Mouse (Mus musculus) left cerebral cortex, postnatal 14 days (tissue): ENCODE measurements at regions not wholly inside any gene's neighbourhood (a gene's known extent, or its start where the extent isn't known, plus 50 kb on each side); places are given as distances from the start of the nearest gene placed in this dataset.
"Not testable (repeated sequence)": the region's sequence is repeated elsewhere in the genome, so short reads cannot be mapped to it uniquely, and the experiment has no call there.

Experiments
- DNase-seq, 2 experiments: peaks; one replicate each; pipeline ENCODE4 v3.0.0; 2021 to 2022; ENCODE audit warnings: low spot score in 2 of 2, mixed read lengths in 1 of 2
- intact Hi-C: fragments of 180-260 bp; cut with DNase I; formaldehyde crosslinking; loops from one replicate; pipeline ENCODE4 v1.15.1; 2025

- no peak for DNase-seq
- intact Hi-C loops = loop anchor here (10.0 kb wide), 1 partner anchor 350 kb away; the partner anchor contains the start of gene Ptprz1
Measured at GRCm38 (mm10) chr6:22524384-22524783, 168.3 kb upstream of the Fam3c start.

GRCm38 (mm10) chr6:22523582-22524234 lies 167.7 kb upstream of the Fam3c start:
- no peak for DNase-seq
- intact Hi-C loops = loop anchor here (10.0 kb wide), 1 partner anchor 351 kb away; the partner anchor contains the start of gene Ptprz1

- intact Hi-C loops = no loop called here
- DNase-seq = no peak
Measured at GRCm38 (mm10) chr6:22506871-22507270, 150.8 kb upstream of the Fam3c start.

- no peak for DNase-seq
- intact Hi-C loops = no loop called here
Measured at GRCm38 (mm10) chr6:22497306-22497705, 141.3 kb upstream of the Fam3c start.

GRCm38 (mm10) chr6:22496471-22496870 lies 140.4 kb upstream of the Fam3c start:
- no peak for DNase-seq
- intact Hi-C loops = no loop called here

- peak; percentile 37 to 59 for DNase-seq
- intact Hi-C loops = loop anchor here (1.0 to 5.0 kb wide), 2 partner anchors 168 to 371 kb away; no protein-coding TSS in a partner anchor
Measured at GRCm38 (mm10) chr6:22493632-22494260, 137.7 kb upstream of the Fam3c start.

GRCm38 (mm10) chr6:22492896-22493295 lies 136.9 kb upstream of the Fam3c start:
- intact Hi-C loops = loop anchor here (5.0 kb wide), 1 partner anchor 371 kb away; no protein-coding TSS in a partner anchor
- DNase-seq = no peak

- intact Hi-C loops = loop anchor here (5.0 kb wide), 1 partner anchor 368 kb away; no protein-coding TSS in a partner anchor
- DNase-seq = no peak
Measured at GRCm38 (mm10) chr6:22490762-22491161, 134.7 kb upstream of the Fam3c start.

- DNase-seq = no peak
- intact Hi-C loops = no loop called here
Measured at GRCm38 (mm10) chr6:22487467-22487866, 131.4 kb upstream of the Fam3c start.

GRCm38 (mm10) chr6:22485828-22486518 lies 129.9 kb upstream of the Fam3c start:
- intact Hi-C loops = no loop called here
- DNase-seq = no peak

GRCm38 (mm10) chr6:22482257-22482656 lies 126.2 kb upstream of the Fam3c start:
- intact Hi-C loops, DNase-seq: not testable (repeated sequence)

- intact Hi-C loops = no loop called here
- DNase-seq = no peak
Measured at GRCm38 (mm10) chr6:22474604-22475003, 118.6 kb upstream of the Fam3c start.

- peak; percentile 13 to 43 for DNase-seq
- intact Hi-C loops = no loop called here
Measured at GRCm38 (mm10) chr6:22474011-22474410, 118.0 kb upstream of the Fam3c start.

GRCm38 (mm10) chr6:22472400-22472799 lies 116.4 kb upstream of the Fam3c start:
- intact Hi-C loops, DNase-seq: not testable (repeated sequence)

- DNase-seq = no peak
- intact Hi-C loops = no loop called here
Measured at GRCm38 (mm10) chr6:22467334-22467993, 111.4 kb upstream of the Fam3c start.

GRCm38 (mm10) chr6:22465926-22466325 lies 109.9 kb upstream of the Fam3c start:
- intact Hi-C loops = no loop called here
- DNase-seq = no peak

- DNase-seq = no peak
- intact Hi-C loops = no loop called here
Measured at GRCm38 (mm10) chr6:22459440-22460016, 103.5 kb upstream of the Fam3c start.

- intact Hi-C loops = no loop called here
- DNase-seq = no peak
Measured at GRCm38 (mm10) chr6:22452203-22452602, 96.2 kb upstream of the Fam3c start.

GRCm38 (mm10) chr6:22450501-22450900 lies 94.5 kb upstream of the Fam3c start:
- DNase-seq = no peak

More at GRCm38 (mm10) chr6:22450501-22450900, 94.5 kb upstream of the Fam3c start:
- intact Hi-C loops = no loop called here
